Mouse (Mus musculus) megakaryocyte, embryonic 14.5 days (primary cell): ENCODE data around the gene Rbms3. TPM values are rescaled to one million over a fixed set of nuclear protein-coding genes. Genes with fewer than 3 reads are reported as not detected.

Experiments
- H3K27me3 ChIP-seq: replicated peaks from 2 replicates; pipeline ENCODE3; 2012; ENCODE audit warnings: inconsistent platforms
- H3K36me3 ChIP-seq: replicated peaks from 2 replicates; pipeline ENCODE3; 2012; ENCODE audit warnings: low read length, inconsistent platforms, mixed read lengths
- H3K4me1 ChIP-seq: 2 replicates; pipeline ENCODE4 v1.6.1; 2012; ENCODE audit warnings: inconsistent platforms
- H3K4me3 ChIP-seq: replicated peaks from 2 replicates; pipeline ENCODE3; 2012; ENCODE audit warnings: moderate library complexity, mild to moderate bottlenecking, inconsistent platforms
- H3K9me3 ChIP-seq: 2 replicates; pipeline ENCODE4 v1.6.1; 2012; ENCODE audit warnings: inconsistent platforms
- FLI1 ChIP-seq: IDR thresholded peaks from 2 replicates; pipeline ENCODE4 v1.6.1; 2012; ENCODE audit warnings: low read length, inconsistent platforms, mixed read lengths
- GATA1 ChIP-seq: IDR thresholded peaks from 3 replicates; pipeline ENCODE4 v1.6.1; 2012; ENCODE audit warnings: mixed read lengths, low read length, inconsistent platforms, borderline replicate concordance
- polyA plus RNA-seq: library from polyadenylated mRNA; stranded (reverse); fragments of >175 nt; gene quantifications from 2 replicates; pipeline ENCODE4 v1.2.3, GENCODE M21; 2012; ENCODE audit warnings: low replicate concordance; ENCODE audit not compliant: insufficient read depth

Gene Rbms3
- polyA plus RNA-seq, 1 experiment = not detected

- H3K9me3 ChIP-seq = peaks cover 18% of the 10 kb centered on the region
- H3K4me1 ChIP-seq = no peaks in the 10 kb centered on the region
- no peaks in the 10 kb centered on the region for H3K36me3 ChIP-seq
- TF ChIP-seq FLI1 (no peak), GATA1 (no peak)
- no peaks in the 10 kb centered on the region for H3K27me3 ChIP-seq
- no peak overlapping the region for H3K4me3 ChIP-seq
Observed at GRCm38 (mm10) chr9:116862341-116862740, 767.4 kb downstream of the Rbms3 start.

DNA sequence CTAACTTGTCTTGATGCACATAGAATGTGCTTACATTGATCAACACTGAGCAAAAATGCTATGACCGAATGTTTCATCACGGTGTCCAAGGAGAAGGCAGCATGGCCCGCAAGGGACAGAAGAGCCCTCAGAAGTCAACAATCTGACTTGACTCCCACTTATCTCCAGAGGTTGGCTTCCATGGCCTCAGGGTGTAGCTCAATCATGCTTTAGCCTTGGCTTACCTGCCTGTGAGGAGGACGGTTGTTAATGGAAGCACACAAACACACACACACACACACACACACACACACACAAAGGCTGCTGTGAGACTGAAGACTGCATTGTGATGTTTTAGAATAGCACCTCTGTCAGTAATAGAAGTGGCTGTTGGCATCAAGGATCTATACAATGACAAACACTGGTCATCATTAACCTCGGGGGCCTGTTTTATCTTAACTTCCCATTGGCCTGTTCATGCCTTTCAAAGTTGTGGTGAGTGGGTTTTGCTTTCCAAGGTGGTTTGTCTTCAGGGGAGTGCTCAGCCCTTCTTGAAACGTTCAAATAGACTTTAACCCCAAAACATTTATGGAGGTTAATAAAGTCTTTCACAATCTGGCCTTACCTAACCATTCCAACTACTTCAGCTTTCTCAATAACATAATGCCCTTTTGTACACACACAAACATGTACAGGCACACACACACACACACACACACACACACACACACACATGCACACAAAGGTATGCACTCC lies 771.7 kb downstream of the Rbms3 start:
- H3K9me3 ChIP-seq = peaks cover 9% of the 10 kb centered on the region
- no peaks in the 10 kb centered on the region for H3K36me3 ChIP-seq
- H3K4me3 ChIP-seq = no peak overlapping the region
- no peaks in the 10 kb centered on the region for H3K27me3 ChIP-seq
- TF ChIP-seq GATA1 = no peak
- TF ChIP-seq FLI1 = no peak
- no peaks in the 10 kb centered on the region for H3K4me1 ChIP-seq

DNA sequence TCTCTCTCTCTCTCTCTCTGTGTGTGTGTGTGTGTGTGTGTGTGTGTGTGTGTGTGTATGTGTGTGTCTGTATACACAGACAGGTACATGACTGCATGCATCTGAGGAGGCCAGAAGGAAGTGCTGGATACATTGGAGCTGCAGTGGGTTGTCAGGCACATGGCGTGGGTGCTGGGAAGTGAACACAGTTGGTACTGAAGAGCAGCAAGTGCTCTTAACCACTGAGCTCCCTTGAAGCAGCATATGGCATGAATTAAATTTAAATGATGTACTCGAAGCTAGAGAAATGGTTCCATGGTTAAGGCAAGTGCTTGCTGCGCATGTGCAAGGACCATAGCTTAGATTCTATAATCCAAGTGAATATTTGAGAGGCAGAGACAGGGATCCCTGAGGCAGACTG lies 772.6 kb downstream of the Rbms3 start:
- TF ChIP-seq FLI1 (no peak), GATA1 (no peak)
- no peaks in the 10 kb centered on the region for H3K4me1 ChIP-seq
- H3K9me3 ChIP-seq = peaks cover 8% of the 10 kb centered on the region
- H3K4me3 ChIP-seq = no peak overlapping the region
- no peaks in the 10 kb centered on the region for H3K36me3 ChIP-seq
- H3K27me3 ChIP-seq = no peaks in the 10 kb centered on the region

DNA sequence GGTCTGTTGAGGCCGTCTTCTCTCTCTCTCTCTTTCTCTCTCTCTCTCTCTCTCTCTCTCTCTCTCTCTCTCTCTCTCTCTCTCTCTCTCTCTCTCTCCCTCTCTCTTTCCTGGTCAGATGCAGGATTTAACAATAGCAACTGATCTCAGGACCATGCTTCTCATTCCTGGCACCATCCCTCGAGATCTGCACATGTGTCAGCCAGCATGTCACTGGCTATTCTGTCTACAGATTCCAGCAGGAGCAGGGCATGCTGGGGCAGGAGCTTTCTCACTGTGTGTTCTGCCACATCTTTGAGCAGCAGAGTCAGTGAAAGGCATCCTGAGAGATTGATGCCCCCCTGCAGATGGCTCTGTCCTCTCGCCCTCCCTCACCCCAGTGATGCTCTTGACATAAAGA lies 774.0 kb downstream of the Rbms3 start:
- H3K9me3 ChIP-seq = peaks cover 14% of the 10 kb centered on the region
- H3K4me1 ChIP-seq = no peaks in the 10 kb centered on the region
- TF ChIP-seq FLI1 (no peak), GATA1 (no peak)
- no peaks in the 10 kb centered on the region for H3K27me3 ChIP-seq
- H3K4me3 ChIP-seq = no peak overlapping the region
- no peaks in the 10 kb centered on the region for H3K36me3 ChIP-seq

GRCm38 (mm10) chr9:116848905-116849304 lies 780.8 kb downstream of the Rbms3 start:
- H3K36me3 ChIP-seq = no peaks in the 10 kb centered on the region
- peaks cover 37% of the 10 kb centered on the region for H3K9me3 ChIP-seq

GRCm38 (mm10) chr9:116848166-116848565 lies 781.5 kb downstream of the Rbms3 start:
- Histone ChIP-seq H3K9me3 (peaks cover 42% of the 10 kb centered on the region), H3K27me3 (no peaks in the 10 kb centered on the region), H3K36me3 (no peaks in the 10 kb centered on the region), H3K4me1 (no peaks in the 10 kb centered on the region), H3K4me3 (no peak overlapping the region)
- TF ChIP-seq GATA1 = no peak
- no peak for TF ChIP-seq FLI1

More at GRCm38 (mm10) chr9:116848905-116849304, 780.8 kb downstream of the Rbms3 start:
- no peaks in the 10 kb centered on the region for H3K27me3 ChIP-seq
- no peaks in the 10 kb centered on the region for H3K4me1 ChIP-seq
- H3K4me3 ChIP-seq = no peak overlapping the region
- TF ChIP-seq GATA1 (no peak), FLI1 (no peak)

- Histone ChIP-seq H3K9me3 (peaks cover 43% of the 10 kb centered on the region), H3K4me3 (no peak overlapping the region), H3K36me3 (no peaks in the 10 kb centered on the region), H3K27me3 (no peaks in the 10 kb centered on the region), H3K4me1 (no peaks in the 10 kb centered on the region)
- TF ChIP-seq GATA1 (no peak), FLI1 (no peak)
Observed at GRCm38 (mm10) chr9:116847241-116848135, 782.2 kb downstream of the Rbms3 start.

DNA sequence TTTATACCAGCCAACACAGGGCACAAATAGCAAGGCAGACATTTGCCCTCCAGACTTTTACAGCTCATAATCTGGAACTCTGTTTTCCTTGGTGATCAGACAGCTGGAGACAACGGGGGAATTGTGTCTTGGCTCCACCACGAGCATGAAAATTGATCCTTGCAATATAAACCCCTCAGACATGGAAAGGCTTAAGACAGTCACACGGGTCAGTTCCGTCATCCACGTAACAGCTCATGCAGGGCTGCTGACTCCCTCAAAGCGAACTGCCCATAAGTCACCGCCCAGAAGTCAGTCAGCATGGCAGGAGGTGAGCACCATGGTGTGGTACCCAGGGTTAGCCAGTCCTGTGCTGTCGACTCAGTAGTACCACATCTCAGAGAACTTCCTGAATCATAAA lies 794.8 kb downstream of the Rbms3 start:
- H3K27me3 ChIP-seq = no peaks in the 10 kb centered on the region
- H3K36me3 ChIP-seq = no peaks in the 10 kb centered on the region
- H3K4me1 ChIP-seq = no peaks in the 10 kb centered on the region
- H3K4me3 ChIP-seq = no peak overlapping the region
- peaks cover 11% of the 10 kb centered on the region for H3K9me3 ChIP-seq
- TF ChIP-seq GATA1 (no peak), FLI1 (no peak)

DNA sequence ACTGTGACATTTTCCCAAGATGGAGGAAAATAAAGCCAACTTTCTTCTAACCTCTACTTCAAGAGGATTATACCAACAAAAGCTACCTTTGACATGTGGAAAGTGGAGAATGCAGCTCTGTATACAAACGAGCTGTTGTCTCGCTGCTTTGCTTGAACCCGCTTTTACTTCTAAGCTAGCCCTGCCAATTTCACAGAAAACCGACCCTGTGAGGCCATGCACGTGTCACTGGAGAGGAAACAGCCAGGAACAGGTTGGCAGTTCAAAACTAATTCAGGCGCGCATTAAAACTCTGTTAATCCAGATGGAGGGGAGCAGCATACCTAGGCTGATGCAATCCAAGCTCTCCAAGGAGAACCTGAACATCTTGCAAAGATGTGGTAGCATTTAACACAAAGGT lies 796.0 kb downstream of the Rbms3 start:
- TF ChIP-seq GATA1 = no peak
- no peak for TF ChIP-seq FLI1
- no peaks in the 10 kb centered on the region for H3K4me1 ChIP-seq
- H3K36me3 ChIP-seq = no peaks in the 10 kb centered on the region
- H3K9me3 ChIP-seq = peaks cover 11% of the 10 kb centered on the region
- no peaks in the 10 kb centered on the region for H3K27me3 ChIP-seq
- H3K4me3 ChIP-seq = no peak overlapping the region

GRCm38 (mm10) chr9:116832822-116833221 lies 796.9 kb downstream of the Rbms3 start:
- H3K27me3 ChIP-seq = no peaks in the 10 kb centered on the region
- H3K4me3 ChIP-seq = no peak overlapping the region
- TF ChIP-seq FLI1 (no peak), GATA1 (no peak)
- no peaks in the 10 kb centered on the region for H3K36me3 ChIP-seq
- H3K9me3 ChIP-seq = peaks cover 12% of the 10 kb centered on the region
- H3K4me1 ChIP-seq = no peaks in the 10 kb centered on the region
